Mouse (Mus musculus) lung, embryonic 15.5 days (tissue): ENCODE results near the gene Mettl21a. TPM values are rescaled to one million over a fixed set of nuclear protein-coding genes. Genes with fewer than 3 reads are reported as not detected.

ENCODE experiments used
- polyA plus RNA-seq: library from polyadenylated mRNA; unstranded; fragments of >200 nt; fragmentation: Nextera tagmentation; extraction: Ambion mirVana; gene quantifications from 2 replicates; pipeline ENCODE4 v1.2.1, GENCODE M21; 2015

Gene Mettl21a
- polyA plus RNA-seq, 1 experiment from 2014 or later = 18.7 TPM

Other genes starting within 250 kb of the Mettl21a start
- 35.1 and 36.4 TPM in 2 replicates for gene Creb1, start 84.6 kb downstream of the Mettl21a start, polyA plus RNA-seq
- 3.8 TPM in 2 replicates for gene Ccnyl1, start 73.2 kb upstream of the Mettl21a start, polyA plus RNA-seq
- 3.0 and 3.1 TPM in 2 replicates for gene Fzd5, start 120.5 kb upstream of the Mettl21a start, polyA plus RNA-seq